Mouse (Mus musculus) erythroblast, embryonic 14.5 days (primary cell): ENCODE data around the gene Snai1. TPM values are rescaled to one million over a fixed set of nuclear protein-coding genes. Genes with fewer than 3 reads are reported as not detected.

Experiments used
- H3K27me3 ChIP-seq: 2 replicates; pipeline ENCODE4 v1.6.1; 2012; ENCODE audit warnings: inconsistent platforms; ENCODE audit not compliant: control insufficient read depth
- H3K36me3 ChIP-seq: 2 replicates; pipeline ENCODE4 v1.6.1; 2012; ENCODE audit warnings: mild to moderate bottlenecking, inconsistent platforms; ENCODE audit not compliant: control insufficient read depth
- H3K4me1 ChIP-seq: 2 replicates; pipeline ENCODE4 v1.6.1; 2012; ENCODE audit warnings: inconsistent platforms; ENCODE audit not compliant: control insufficient read depth
- H3K4me3 ChIP-seq: replicated peaks from 2 replicates; pipeline ENCODE3; 2012; ENCODE audit warnings: moderate library complexity, mild to moderate bottlenecking, inconsistent platforms
- H3K9me3 ChIP-seq: 2 replicates; pipeline ENCODE4 v1.6.1; 2012; ENCODE audit warnings: low read length, inconsistent platforms, mixed read lengths; ENCODE audit not compliant: control insufficient read depth
- GATA1 ChIP-seq: IDR thresholded peaks from 2 replicates; pipeline ENCODE4 v1.6.1; 2012; ENCODE audit warnings: low read length, inconsistent platforms, mixed read lengths
- TAL1 ChIP-seq: IDR thresholded peaks from 3 replicates; pipeline ENCODE4 v1.6.1; 2012; ENCODE audit warnings: low read length, inconsistent platforms, mixed read lengths
- polyA plus RNA-seq: library from polyadenylated mRNA; stranded (reverse); fragments of >175 nt; gene quantifications from 2 replicates; pipeline ENCODE4 v1.2.3, GENCODE M21; 2012

Snai1 gene
- polyA plus RNA-seq, 1 experiment, result not detected

- Histone ChIP-seq H3K4me3 (peak overlapping the region; percentile 43), H3K27me3 (peaks cover 73% of the 10 kb centered on the region), H3K9me3 (no peaks in the 10 kb centered on the region; the same call in 1 of the 2 replicates), H3K36me3 (no peaks in the 10 kb centered on the region; the same call in 1 of the 2 replicates), H3K4me1 (peaks cover 10% of the 10 kb centered on the region)
- TF ChIP-seq TAL1 (no peak), GATA1 (no peak)
Measured at GRCm38 (mm10) chr2:167538671-167539306, 794 bp downstream of the Snai1 start.

GRCm38 (mm10) chr2:167539536-167540476 is 1.8 kb downstream of the Snai1 start:
- H3K4me3 ChIP-seq, result no peak overlapping the region
- H3K4me1 ChIP-seq, result peaks cover 10% of the 10 kb centered on the region

GRCm38 (mm10) chr2:167540477-167541110 is 2.6 kb downstream of the Snai1 start:
- Histone ChIP-seq H3K4me3 (no peak overlapping the region), H3K9me3 (no peaks in the 10 kb centered on the region; the same call in 1 of the 2 replicates), H3K4me1 (peaks cover 10% of the 10 kb centered on the region), H3K36me3 (no peaks in the 10 kb centered on the region; the same call in 1 of the 2 replicates), H3K27me3 (peaks cover 63% of the 10 kb centered on the region)
- TF ChIP-seq TAL1, result no peak
- TF ChIP-seq GATA1, result no peak

More at GRCm38 (mm10) chr2:167539536-167540476, 1.8 kb downstream of the Snai1 start:
- H3K36me3 ChIP-seq, result no peaks in the 10 kb centered on the region; the same call in 1 of the 2 replicates
- TF ChIP-seq GATA1, result no peak
- no peak for TF ChIP-seq TAL1
- no peaks in the 10 kb centered on the region; the same call in 1 of the 2 replicates for H3K9me3 ChIP-seq
- H3K27me3 ChIP-seq, result peaks cover 70% of the 10 kb centered on the region

GRCm38 (mm10) chr2:167541324-167541723 is 3.3 kb downstream of the Snai1 start:
- no peak for TF ChIP-seq TAL1
- TF ChIP-seq GATA1, result no peak
- peaks cover 56% of the 10 kb centered on the region for H3K27me3 ChIP-seq
- H3K4me3 ChIP-seq, result no peak overlapping the region
- H3K36me3 ChIP-seq, result no peaks in the 10 kb centered on the region; the same call in 1 of the 2 replicates
- no peaks in the 10 kb centered on the region; the same call in 1 of the 2 replicates for H3K9me3 ChIP-seq
- H3K4me1 ChIP-seq, result peaks cover 10% of the 10 kb centered on the region

- Histone ChIP-seq H3K4me3 (no peak overlapping the region), H3K9me3 (no peaks in the 10 kb centered on the region; the same call in 1 of the 2 replicates), H3K27me3 (peaks cover 52% of the 10 kb centered on the region), H3K36me3 (no peaks in the 10 kb centered on the region; the same call in 1 of the 2 replicates), H3K4me1 (peaks cover 7% of the 10 kb centered on the region)
- no peak for TF ChIP-seq GATA1
- TF ChIP-seq TAL1, result no peak
Measured at GRCm38 (mm10) chr2:167541761-167542160, 3.8 kb downstream of the Snai1 start.

GRCm38 (mm10) chr2:167542361-167542760 is 4.4 kb downstream of the Snai1 start:
- TF ChIP-seq TAL1 (no peak), GATA1 (no peak)
- no peak overlapping the region for H3K4me3 ChIP-seq
- H3K4me1 ChIP-seq, result peaks cover 7% of the 10 kb centered on the region
- no peaks in the 10 kb centered on the region; the same call in 1 of the 2 replicates for H3K36me3 ChIP-seq
- H3K27me3 ChIP-seq, result peaks cover 46% of the 10 kb centered on the region
- H3K9me3 ChIP-seq, result no peaks in the 10 kb centered on the region; the same call in 1 of the 2 replicates

GRCm38 (mm10) chr2:167543121-167544003 is 5.4 kb downstream of the Snai1 start:
- TF ChIP-seq GATA1, result no peak
- TF ChIP-seq TAL1, result no peak
- H3K9me3 ChIP-seq, result no peaks in the 10 kb centered on the region; the same call in 1 of the 2 replicates
- H3K4me3 ChIP-seq, result no peak overlapping the region
- no peaks in the 10 kb centered on the region; the same call in 1 of the 2 replicates for H3K36me3 ChIP-seq
- peaks cover 36% of the 10 kb centered on the region for H3K27me3 ChIP-seq
- H3K4me1 ChIP-seq, result no peaks in the 10 kb centered on the region

- Histone ChIP-seq H3K36me3 (no peaks in the 10 kb centered on the region; the same call in 1 of the 2 replicates), H3K27me3 (peaks cover 30% of the 10 kb centered on the region), H3K4me3 (no peak overlapping the region), H3K4me1 (no peaks in the 10 kb centered on the region), H3K9me3 (no peaks in the 10 kb centered on the region; the same call in 1 of the 2 replicates)
- TF ChIP-seq TAL1 (no peak), GATA1 (no peak)
Measured at GRCm38 (mm10) chr2:167544004-167544356, 6.0 kb downstream of the Snai1 start.
